Mouse (Mus musculus): ENCODE measurements around the gene Hexim1. TPM values are rescaled to one million over a fixed set of nuclear protein-coding genes. Genes with fewer than 3 reads are reported as not detected.

The Hexim1 gene
- polyA plus RNA-seq, 1 experiment from 2014 or later, result 5.4 TPM

GRCm38 (mm10) chr11:103144309-103145285 is 28.6 kb downstream of the Hexim1 start:
- Histone ChIP-seq H3K27me3 (replicated peaks) (no peaks in the 10 kb centered on the region), H3K4me1 (peaks cover 38% of the 10 kb centered on the region), H3K27ac (peak overlapping the region; percentile 51), H3K9ac (no peak overlapping the region; the same call in 1 of the 2 replicates), H3K36me3 (no peaks in the 10 kb centered on the region), H3K4me3 (replicated peaks) (no peak overlapping the region), H3K9me3 (no peaks in the 10 kb centered on the region), H3K4me2 (no peak overlapping the region)
- no peak; the same call in 1 of the 2 replicates for ATAC-seq (ENCODE audit: insufficient read depth, low FRiP score, low read depth)
- WGBS, result 44% methylated on average over 12 of the region's 12 CpGs

- H3K9me3 ChIP-seq, result no peaks in the 10 kb centered on the region
- no peak overlapping the region for H3K9ac ChIP-seq
- ATAC-seq (ENCODE audit: insufficient read depth, low FRiP score, low read depth), result no peak
- H3K4me3 ChIP-seq (replicated peaks), result no peak overlapping the region
- H3K4me1 ChIP-seq, result peaks cover 25% of the 10 kb centered on the region
- H3K27ac ChIP-seq, result no peak overlapping the region
- no peaks in the 10 kb centered on the region for H3K27me3 ChIP-seq (replicated peaks)
- H3K36me3 ChIP-seq, result no peaks in the 10 kb centered on the region
- 84% methylated on average over 4 of the region's 4 CpGs for WGBS
- no peak overlapping the region for H3K4me2 ChIP-seq
Observed at GRCm38 (mm10) chr11:103146386-103146785, 30.4 kb downstream of the Hexim1 start.

- Histone ChIP-seq H3K9me3 (no peaks in the 10 kb centered on the region), H3K27me3 (replicated peaks) (no peaks in the 10 kb centered on the region), H3K4me3 (replicated peaks) (no peak overlapping the region), H3K4me2 (no peak overlapping the region), H3K9ac (no peak overlapping the region), H3K27ac (no peak overlapping the region), H3K36me3 (no peaks in the 10 kb centered on the region), H3K4me1 (peaks cover 13% of the 10 kb centered on the region)
- 58% methylated on average over 4 of the region's 4 CpGs for WGBS
- ATAC-seq (ENCODE audit: insufficient read depth, low FRiP score, low read depth), result no peak
Observed at GRCm38 (mm10) chr11:103147766-103148165, 31.7 kb downstream of the Hexim1 start.

- H3K27me3 ChIP-seq (replicated peaks), result no peaks in the 10 kb centered on the region
- no peak for ATAC-seq (ENCODE audit: insufficient read depth, low FRiP score, low read depth)
- WGBS, result 88% methylated on average over 4 of the region's 4 CpGs
- H3K9me3 ChIP-seq, result no peaks in the 10 kb centered on the region
- no peaks in the 10 kb centered on the region for H3K36me3 ChIP-seq
- no peak overlapping the region for H3K9ac ChIP-seq
- no peak overlapping the region for H3K4me3 ChIP-seq (replicated peaks)
- H3K4me2 ChIP-seq, result no peak overlapping the region
- no peak overlapping the region for H3K27ac ChIP-seq
- H3K4me1 ChIP-seq, result peaks cover 3% of the 10 kb centered on the region
Observed at GRCm38 (mm10) chr11:103149771-103150170, 33.7 kb downstream of the Hexim1 start.

- Histone ChIP-seq H3K9ac (no peak overlapping the region), H3K9me3 (no peaks in the 10 kb centered on the region), H3K4me1 (peaks cover 7% of the 10 kb centered on the region), H3K36me3 (no peaks in the 10 kb centered on the region), H3K27ac (peak overlapping the region; percentile 45), H3K27me3 (replicated peaks) (no peaks in the 10 kb centered on the region), H3K4me3 (replicated peaks) (peak overlapping the region; percentile 38), H3K4me2 (peak overlapping the region; percentile 68)
- peak; percentile 93 for ATAC-seq (ENCODE audit: insufficient read depth, low FRiP score, low read depth)
- WGBS, result 2% methylated on average over 25 of the region's 25 CpGs
Observed at GRCm38 (mm10) chr11:103158621-103159478, 42.8 kb downstream of the Hexim1 start.

GRCm38 (mm10) chr11:103160738-103161137 is 44.7 kb downstream of the Hexim1 start:
- no peaks in the 10 kb centered on the region for H3K9me3 ChIP-seq
- H3K27ac ChIP-seq, result no peak overlapping the region
- no peaks in the 10 kb centered on the region for H3K27me3 ChIP-seq (replicated peaks)
- H3K4me1 ChIP-seq, result peaks cover 11% of the 10 kb centered on the region
- no peak overlapping the region for H3K9ac ChIP-seq
- H3K4me2 ChIP-seq, result no peak overlapping the region
- H3K36me3 ChIP-seq, result no peaks in the 10 kb centered on the region
- WGBS, result 86% methylated on average over 11 of the region's 11 CpGs
- H3K4me3 ChIP-seq (replicated peaks), result no peak overlapping the region
- ATAC-seq (ENCODE audit: insufficient read depth, low FRiP score, low read depth), result no peak

- Histone ChIP-seq H3K27me3 (replicated peaks) (no peaks in the 10 kb centered on the region), H3K9me3 (no peaks in the 10 kb centered on the region), H3K4me1 (peaks cover 11% of the 10 kb centered on the region), H3K4me3 (replicated peaks) (no peak overlapping the region), H3K27ac (no peak overlapping the region), H3K36me3 (no peaks in the 10 kb centered on the region), H3K4me2 (no peak overlapping the region), H3K9ac (no peak overlapping the region)
- no peak for ATAC-seq (ENCODE audit: insufficient read depth, low FRiP score, low read depth)
- 71% methylated on average over 7 of the region's 7 CpGs for WGBS
Observed at GRCm38 (mm10) chr11:103161449-103161848, 45.4 kb downstream of the Hexim1 start.

GRCm38 (mm10) chr11:103162132-103162531 is 46.1 kb downstream of the Hexim1 start:
- H3K4me2 ChIP-seq, result no peak overlapping the region
- H3K9me3 ChIP-seq, result no peaks in the 10 kb centered on the region
- H3K4me1 ChIP-seq, result peaks cover 11% of the 10 kb centered on the region
- no peak for ATAC-seq (ENCODE audit: insufficient read depth, low FRiP score, low read depth)
- no peak overlapping the region for H3K9ac ChIP-seq
- 86% methylated on average over 5 of the region's 5 CpGs for whole genome bisulfite sequencing
- no peaks in the 10 kb centered on the region for H3K36me3 ChIP-seq
- no peak overlapping the region for H3K4me3 ChIP-seq (replicated peaks)
- no peaks in the 10 kb centered on the region for H3K27me3 ChIP-seq (replicated peaks)
- H3K27ac ChIP-seq, result no peak overlapping the region

- H3K4me2 ChIP-seq, result peak overlapping the region; percentile 16; the same call in 1 of the 2 replicates
- H3K27me3 ChIP-seq (replicated peaks), result peaks cover 6% of the 10 kb centered on the region; the same call in 1 of the 2 replicates
- WGBS, result 26% methylated on average over 10 of the region's 10 CpGs
- H3K4me1 ChIP-seq, result 0 out of 2 replicates have a peak, but pooled peaks cover 4% of the 10 kb centered on the region
- H3K9ac ChIP-seq, result no peak overlapping the region
- H3K36me3 ChIP-seq, result no peaks in the 10 kb centered on the region
- H3K4me3 ChIP-seq (replicated peaks), result no peak overlapping the region
- no peaks in the 10 kb centered on the region for H3K9me3 ChIP-seq
- no peak for ATAC-seq (ENCODE audit: insufficient read depth, low FRiP score, low read depth)
- H3K27ac ChIP-seq, result no peak overlapping the region
Observed at GRCm38 (mm10) chr11:103164391-103164790, 48.4 kb downstream of the Hexim1 start.

GRCm38 (mm10) chr11:103168690-103169390 is 52.8 kb downstream of the Hexim1 start:
- no peak overlapping the region for H3K9ac ChIP-seq
- no peaks in the 10 kb centered on the region for H3K9me3 ChIP-seq
- H3K36me3 ChIP-seq, result no peaks in the 10 kb centered on the region
- no peak overlapping the region for H3K4me3 ChIP-seq (replicated peaks)
- WGBS, result 27% methylated on average over 9 of the region's 9 CpGs
- H3K27me3 ChIP-seq (replicated peaks), result peaks cover 33% of the 10 kb centered on the region
- no peak overlapping the region for H3K4me2 ChIP-seq
- no peak for ATAC-seq (ENCODE audit: insufficient read depth, low FRiP score, low read depth)
- peaks cover 13% of the 10 kb centered on the region for H3K4me1 ChIP-seq
- H3K27ac ChIP-seq, result no peak overlapping the region
